Mouse (Mus musculus) heart, postnatal 36 days (tissue): ENCODE data around the gene Fgd5. TPM values are rescaled to one million over a fixed set of nuclear protein-coding genes. Genes with fewer than 3 reads are reported as not detected.
A peak's percentile ranks its signal among the peaks of the same experiment; 100 is the strongest.

Experiments
- DNase-seq, 2 experiments: peaks; one replicate each; pipeline ENCODE4 v3.0.0; 2021 to 2022
- intact Hi-C: fragments of 180-260 bp; cut with DNase I; formaldehyde crosslinking; loops from one replicate; pipeline ENCODE4 v1.15.1; 2025
- total RNA-seq, 2 experiments: library from RNA; stranded (reverse); gene quantifications; 2 replicates each; pipeline ENCODE4 v1.2.3; 2021

Gene Fgd5
- total RNA-seq, 2 experiments from 2014 or later = 19.6 to 29.9 TPM

DNA sequence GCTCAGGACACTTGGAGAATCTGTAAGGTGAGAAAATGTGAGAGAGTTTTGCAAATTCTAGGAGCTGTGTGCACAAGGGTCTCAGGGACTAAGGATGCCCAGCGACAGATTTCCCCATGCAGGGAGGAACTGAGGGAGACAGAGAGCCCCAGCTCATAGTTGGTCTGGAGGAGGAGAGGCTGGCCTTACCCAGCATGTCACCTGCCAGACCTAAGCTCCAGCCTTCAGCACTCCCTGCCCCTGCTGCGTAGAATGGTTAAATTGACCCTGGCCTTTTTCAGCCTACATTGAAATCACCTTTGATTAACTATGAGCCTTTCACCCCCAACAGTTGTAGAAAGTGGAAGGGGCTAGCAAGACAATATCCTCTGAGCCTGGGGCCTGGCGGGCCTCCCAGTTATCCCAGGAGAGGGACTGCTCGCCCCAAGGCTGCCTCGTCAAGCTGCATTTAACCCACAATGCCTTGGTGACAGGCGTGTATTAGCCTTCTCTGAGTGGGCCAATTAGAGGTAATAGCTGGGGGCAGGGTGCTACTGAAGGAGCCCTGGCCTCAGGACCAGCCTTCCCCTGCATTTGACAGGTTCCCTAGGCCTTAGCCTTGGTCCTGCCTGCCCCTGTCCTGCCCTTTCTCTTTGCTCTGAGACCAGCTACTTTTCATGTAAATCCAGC is 25.6 kb downstream of the Fgd5 start:
- intact Hi-C loops = no loop called here
- no peak for DNase-seq

- intact Hi-C loops = no loop called here
Measured at GRCm38 (mm10) chr6:92004806-92005205, 26.1 kb downstream of the Fgd5 start.

GRCm38 (mm10) chr6:92010895-92011294 is 32.2 kb downstream of the Fgd5 start:
- intact Hi-C loops = no loop called here
- no peak for DNase-seq

More at GRCm38 (mm10) chr6:92004806-92005205, 26.1 kb downstream of the Fgd5 start:
- no peak for DNase-seq

DNA sequence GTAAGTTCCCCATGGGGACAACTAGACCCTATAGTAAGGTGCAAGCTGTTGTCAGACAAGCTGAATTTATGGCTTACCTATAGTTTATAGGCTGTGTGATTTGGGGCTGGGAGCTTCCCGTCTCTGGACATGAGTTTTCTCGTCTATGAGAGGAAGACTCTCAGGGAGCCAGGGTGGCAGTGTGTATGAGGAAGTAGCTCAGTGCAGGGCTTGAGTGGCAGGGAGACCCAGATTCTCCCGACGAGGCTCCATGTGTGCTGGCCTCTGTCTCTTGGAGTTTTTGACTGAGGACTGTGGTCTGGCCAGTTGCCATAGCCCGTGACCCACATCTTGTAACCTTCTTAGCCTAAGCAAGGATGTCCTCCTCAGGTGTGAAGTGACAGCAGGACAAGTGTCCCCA is 33.7 kb downstream of the Fgd5 start:
- intact Hi-C loops = no loop called here
- DNase-seq = no peak

GRCm38 (mm10) chr6:92013035-92013434 is 34.4 kb downstream of the Fgd5 start:
- no peak for DNase-seq
- intact Hi-C loops = no loop called here

DNA sequence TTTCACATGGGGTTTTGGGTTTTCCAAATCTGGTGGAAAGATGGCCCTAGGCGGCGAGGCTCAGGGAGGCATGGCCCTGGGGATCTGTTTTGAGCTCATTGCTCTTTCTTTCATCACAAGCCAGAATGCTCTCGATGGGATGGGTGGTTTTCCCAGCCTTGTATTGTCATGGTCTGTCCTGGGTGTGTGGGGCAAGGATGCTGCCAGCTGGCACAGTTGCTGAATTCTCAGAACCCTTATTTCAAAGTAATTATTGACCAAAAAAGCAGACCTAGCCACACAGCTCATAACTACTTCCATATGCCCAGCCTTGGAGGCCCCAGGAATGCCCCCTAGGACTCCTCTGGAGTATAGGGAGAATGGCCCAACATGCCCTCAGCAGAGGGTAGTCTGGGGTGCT is 34.9 kb downstream of the Fgd5 start:
- DNase-seq = no peak

GRCm38 (mm10) chr6:92014936-92015335 is 36.3 kb downstream of the Fgd5 start:
- intact Hi-C loops = loop anchor here (2.0 kb wide), 2 partner anchors 22 to 34 kb away; no protein-coding TSS in a partner anchor
- DNase-seq = peak; percentile 66 to 69

More for the DNA sequence above, 34.9 kb downstream of the Fgd5 start:
- intact Hi-C loops = loop anchor here (2.0 kb wide), 2 partner anchors 21 to 33 kb away; no protein-coding TSS in a partner anchor

GRCm38 (mm10) chr6:92015848-92016247 is 37.2 kb downstream of the Fgd5 start:
- intact Hi-C loops = loop anchor here (2.0 kb wide), 2 partner anchors 23 to 35 kb away; no protein-coding TSS in a partner anchor

GRCm38 (mm10) chr6:92016738-92017137 is 38.1 kb downstream of the Fgd5 start:
- intact Hi-C loops = no loop called here
- DNase-seq = no peak

More at GRCm38 (mm10) chr6:92015848-92016247, 37.2 kb downstream of the Fgd5 start:
- DNase-seq = no peak

DNA sequence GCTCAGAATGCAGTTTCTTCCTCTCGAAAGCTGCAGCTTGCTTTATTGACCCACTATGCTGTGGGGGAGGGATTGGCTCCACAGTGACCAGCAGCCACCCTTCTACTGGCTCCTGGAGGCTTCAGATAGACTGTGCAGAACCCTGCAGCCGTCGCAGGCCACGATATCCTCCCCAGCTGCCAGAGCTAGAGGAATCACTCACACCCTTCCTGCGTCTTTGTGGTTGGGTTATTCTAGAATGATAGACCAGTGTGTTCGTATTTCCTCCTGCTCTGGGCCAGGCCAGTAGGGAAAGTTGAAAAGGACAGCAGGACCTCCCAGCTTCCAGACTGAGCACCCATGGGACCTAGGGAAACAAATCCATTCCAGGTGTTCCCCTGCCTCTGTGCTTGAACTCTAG is 39.7 kb downstream of the Fgd5 start:
- peak in 1 of 2 experiments; percentile 38 for DNase-seq
- intact Hi-C loops = no loop called here

DNA sequence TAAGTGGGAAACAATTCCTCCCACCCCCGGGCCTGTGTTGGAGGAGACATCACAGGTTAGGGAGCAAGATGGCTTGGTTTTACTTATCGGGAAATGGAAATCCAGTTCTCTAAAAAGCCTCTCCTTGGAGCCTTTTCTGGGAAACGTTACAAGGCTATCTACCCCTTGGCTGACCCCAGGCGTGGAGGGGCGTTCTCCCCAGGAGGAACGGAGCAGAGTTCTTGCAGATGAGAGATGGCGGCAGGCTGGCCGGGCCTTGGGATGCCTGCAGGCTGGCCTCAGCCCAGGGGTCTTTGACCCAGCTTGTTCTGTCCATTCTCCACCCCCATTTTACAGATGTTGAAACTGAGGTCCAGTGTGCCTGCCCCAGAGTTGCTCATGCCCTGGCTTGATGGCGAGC is 42.4 kb downstream of the Fgd5 start:
- intact Hi-C loops = no loop called here
- peak in 1 of 2 experiments; percentile 39 for DNase-seq

DNA sequence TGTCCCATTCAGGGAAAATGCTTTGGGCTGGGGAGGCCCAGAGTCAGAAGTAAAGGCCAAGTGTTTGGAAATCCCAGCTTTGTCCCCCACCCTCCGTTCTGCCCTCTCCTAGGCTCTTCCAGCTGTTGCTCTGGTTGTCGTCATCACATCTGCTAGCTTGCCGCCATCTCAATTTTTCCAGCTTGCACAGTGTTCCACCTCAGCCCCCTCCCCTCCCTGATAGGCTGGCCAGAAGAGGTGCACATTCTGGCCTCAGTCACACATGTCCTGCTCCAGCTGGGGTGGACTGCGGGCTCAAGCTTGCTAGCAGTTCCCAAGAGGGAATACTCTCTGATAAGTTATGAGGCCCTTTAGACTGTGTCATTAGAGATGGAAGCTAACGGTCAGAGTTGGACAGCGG is 42.8 kb downstream of the Fgd5 start:
- intact Hi-C loops = no loop called here
- DNase-seq = peak; percentile 41 to 43

DNA sequence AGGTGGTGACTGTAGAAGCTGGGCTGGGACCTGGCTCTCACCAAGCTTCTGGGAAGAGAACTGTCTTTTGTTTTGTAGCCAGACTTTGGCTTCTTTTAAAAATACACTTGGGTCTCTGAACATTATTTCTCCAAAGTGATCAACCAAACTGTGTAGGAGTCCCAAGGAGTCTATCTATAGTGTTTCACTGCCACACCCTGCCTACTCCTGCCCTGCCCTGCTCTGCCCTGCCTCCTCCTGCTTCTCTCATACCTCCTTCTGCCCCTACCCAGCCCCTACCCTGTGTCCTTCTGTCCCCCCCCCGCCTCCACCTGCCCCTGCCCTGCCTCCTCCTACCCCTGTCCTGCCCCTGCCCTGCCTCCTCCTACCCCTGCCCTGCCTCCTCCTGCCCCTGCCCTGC is 46.6 kb downstream of the Fgd5 start:
- DNase-seq = no peak
- intact Hi-C loops = no loop called here

DNA sequence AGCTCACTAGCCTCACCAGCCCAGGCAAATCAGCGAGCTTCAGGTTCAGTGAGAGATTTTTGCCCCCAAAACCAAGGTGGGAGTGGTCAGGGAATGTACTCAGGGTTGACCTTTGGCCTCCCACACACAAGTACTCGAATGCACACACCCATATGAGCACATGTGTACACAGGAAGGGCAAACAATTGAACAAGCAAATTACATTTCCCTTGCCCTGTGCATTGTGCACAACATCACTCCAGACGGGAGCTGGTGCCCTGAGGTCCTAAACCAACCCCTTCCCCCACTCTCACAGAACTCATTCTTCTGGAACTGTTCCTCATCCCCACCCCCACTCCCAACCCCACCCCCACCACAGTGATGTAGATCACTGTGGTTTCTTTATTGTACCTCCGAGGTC is 48.7 kb downstream of the Fgd5 start:
- DNase-seq = no peak
- intact Hi-C loops = no loop called here

DNA sequence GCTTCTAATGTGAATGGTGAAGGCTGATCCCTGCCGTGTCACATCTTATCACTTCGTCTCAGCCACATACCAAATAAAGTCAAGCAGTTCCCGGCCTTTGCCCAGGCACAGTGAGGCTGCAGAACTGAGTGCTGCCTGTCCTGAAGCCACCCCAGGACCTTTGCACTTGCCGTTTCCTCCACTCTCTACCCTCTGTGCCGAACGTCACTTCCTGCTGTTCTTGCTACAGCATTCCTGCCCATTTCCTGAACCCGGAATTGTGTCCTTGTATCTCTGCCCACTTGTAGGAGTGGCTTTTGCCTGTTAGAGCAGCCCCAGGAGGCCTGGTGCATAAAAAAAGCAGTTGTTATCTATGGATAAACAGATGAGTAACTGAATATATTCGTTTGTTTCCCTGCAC is 52.0 kb downstream of the Fgd5 start:
- intact Hi-C loops = no loop called here
- DNase-seq = no peak

DNA sequence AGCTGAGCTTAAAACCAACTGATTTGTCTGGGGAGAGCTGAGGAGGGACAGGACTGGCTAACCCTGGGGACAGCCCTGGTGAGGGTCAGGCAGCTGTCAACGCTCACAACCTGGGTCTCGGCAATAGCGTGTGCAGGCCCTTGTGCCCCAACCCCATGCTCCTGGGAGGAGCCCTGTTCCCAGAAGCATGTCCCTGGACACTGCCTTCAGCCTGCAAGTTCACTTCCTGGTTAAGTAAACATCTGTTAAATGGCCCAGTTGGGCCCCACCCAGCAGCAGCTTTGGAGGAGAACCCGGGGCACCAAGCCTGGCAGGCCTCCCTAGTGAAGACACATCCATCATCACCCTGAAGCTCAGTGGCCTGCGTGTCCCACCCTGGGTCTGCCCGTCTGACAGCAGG is 56.0 kb downstream of the Fgd5 start:
- DNase-seq = peak; percentile 47 to 58
- intact Hi-C loops = no loop called here

GRCm38 (mm10) chr6:92036372-92036771 is 57.7 kb downstream of the Fgd5 start:
- intact Hi-C loops = loop anchor here (2.0 kb wide), 1 partner anchor 26 kb away; no protein-coding TSS in a partner anchor
- DNase-seq = no peak

DNA sequence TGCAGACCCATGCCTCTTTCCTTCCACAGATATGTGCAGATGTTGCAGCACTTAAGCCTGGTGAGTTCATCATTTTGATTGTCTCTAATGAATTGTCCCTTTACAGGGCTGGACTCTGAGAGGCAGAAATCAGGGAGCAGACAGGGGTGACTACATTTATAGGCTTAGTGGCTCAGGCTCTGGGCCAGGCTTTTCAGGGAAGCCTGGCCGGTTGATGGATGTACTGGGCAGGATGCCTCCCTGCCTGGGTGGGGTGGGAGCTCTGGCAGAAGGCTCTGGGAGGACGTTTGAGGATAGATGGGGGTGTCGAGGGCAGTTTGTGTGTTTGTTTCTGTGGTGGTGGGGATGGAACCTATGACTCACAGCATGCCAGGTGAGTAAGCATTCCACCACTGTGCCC is 59.5 kb downstream of the Fgd5 start:
- intact Hi-C loops = no loop called here
- peak in 1 of 2 experiments; percentile 35 for DNase-seq

GRCm38 (mm10) chr6:92041271-92041670 is 62.6 kb downstream of the Fgd5 start:
- DNase-seq = peak; percentile 51 to 53
- intact Hi-C loops = loop anchor here (2.0 kb wide), 1 partner anchor 62 kb away; the partner anchor contains the start of gene Fgd5

GRCm38 (mm10) chr6:92042055-92042454 is 63.4 kb downstream of the Fgd5 start:
- no peak for DNase-seq

DNA sequence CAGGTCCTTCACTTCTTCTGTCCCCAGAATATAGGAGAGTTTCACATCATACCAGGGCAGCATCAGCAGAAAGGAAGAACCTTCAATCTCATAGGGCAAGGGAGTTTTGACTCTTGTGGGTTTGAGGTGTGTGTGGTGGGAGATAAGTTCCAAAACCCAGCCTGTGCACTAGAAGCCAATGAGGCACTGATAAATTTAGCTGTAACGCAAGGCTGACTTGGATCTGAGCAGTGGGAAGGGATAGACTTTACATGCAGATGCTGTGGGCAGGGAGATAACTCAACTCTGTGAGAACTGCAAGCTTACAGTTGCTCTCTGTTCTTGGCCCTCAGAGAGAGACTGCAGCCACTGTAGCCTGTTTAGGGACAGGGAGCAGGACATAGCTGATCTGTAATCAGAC is 64.2 kb downstream of the Fgd5 start:
- intact Hi-C loops = no loop called here
- no peak for DNase-seq

More at GRCm38 (mm10) chr6:92042055-92042454, 63.4 kb downstream of the Fgd5 start:
- intact Hi-C loops = no loop called here

DNA sequence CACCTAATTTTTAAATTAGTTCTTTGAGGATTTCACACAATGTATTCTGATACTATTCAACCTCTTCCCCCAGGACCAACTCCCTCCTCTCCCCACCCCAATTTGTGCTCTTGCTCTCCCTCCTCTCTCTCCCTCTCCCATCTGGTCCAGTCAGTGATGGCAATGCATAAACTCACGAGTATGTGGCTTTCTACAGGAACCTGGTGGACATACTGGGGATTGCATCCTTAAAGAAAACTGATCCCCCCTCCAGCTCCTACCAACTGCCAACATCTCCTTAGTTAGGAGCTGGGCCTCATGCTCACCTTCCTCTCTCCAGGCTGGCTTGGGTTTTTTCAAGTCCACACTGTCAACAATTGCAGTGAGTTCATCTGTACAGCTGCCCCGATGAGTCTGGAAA is 79.1 kb downstream of the Fgd5 start:
- DNase-seq = no peak
- intact Hi-C loops = no loop called here
